Mouse (Mus musculus): Measurements from ENCODE around the gene AC141477.1. TPM values are rescaled to one million over a fixed set of nuclear protein-coding genes. Genes with fewer than 3 reads are reported as not detected.

AC141477.1 gene
- not detected for total RNA-seq (2021)

DNA sequence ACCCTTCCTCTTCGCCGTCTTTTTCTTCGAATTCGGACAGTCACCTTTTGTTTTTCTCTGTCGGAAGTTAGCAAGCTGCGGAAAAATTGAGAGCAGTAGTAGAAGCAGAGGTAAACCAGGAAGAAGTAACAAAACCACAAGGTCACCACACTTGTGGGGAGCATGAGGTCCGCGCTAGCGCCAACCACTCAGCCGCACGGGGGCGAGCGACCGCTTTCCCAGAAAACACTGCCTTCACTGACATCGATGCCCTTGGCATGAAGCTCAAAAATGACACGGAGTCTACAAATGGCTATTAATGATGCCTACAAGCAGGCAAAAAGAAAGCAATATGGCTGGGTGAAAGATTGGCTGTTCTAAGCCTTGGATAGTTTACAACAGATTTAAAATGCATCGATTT is at the start of gene AC141477.1:
Gene AC141477.1, minus strand, starts transcription at position 164 of the 400 bp plus-strand sequence.
- no peak for DNase-seq (ENCODE audit: extremely low spot score in 1 of 2, low spot score in 2 of 2)
- intact Hi-C loops (cut with DNase I), result no loop called here

DNA sequence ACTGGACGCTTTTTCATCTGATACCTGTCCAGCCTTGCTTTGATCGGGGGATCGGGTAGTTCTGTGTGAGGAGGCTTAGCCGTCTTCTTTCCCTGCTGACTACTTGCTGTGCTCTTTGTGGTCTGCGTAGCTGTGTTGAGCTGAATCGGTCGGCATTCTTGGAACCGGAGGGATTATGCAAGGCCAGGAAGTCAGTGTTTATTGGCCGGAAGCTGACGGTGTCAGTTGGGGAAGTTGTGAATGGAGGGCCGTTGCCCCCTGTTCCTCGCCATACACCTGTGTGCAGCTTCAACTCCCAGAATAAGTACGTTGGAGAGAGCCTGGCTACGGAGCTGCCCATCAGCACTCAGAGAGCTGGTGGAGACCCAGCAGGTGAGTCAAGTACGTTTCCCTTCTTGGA is 49.0 kb upstream of the AC141477.1 start:
- intact Hi-C loops (cut with DNase I), result no loop called here
- no peak for DNase-seq (ENCODE audit: extremely low spot score in 1 of 2, low spot score in 2 of 2)

DNA sequence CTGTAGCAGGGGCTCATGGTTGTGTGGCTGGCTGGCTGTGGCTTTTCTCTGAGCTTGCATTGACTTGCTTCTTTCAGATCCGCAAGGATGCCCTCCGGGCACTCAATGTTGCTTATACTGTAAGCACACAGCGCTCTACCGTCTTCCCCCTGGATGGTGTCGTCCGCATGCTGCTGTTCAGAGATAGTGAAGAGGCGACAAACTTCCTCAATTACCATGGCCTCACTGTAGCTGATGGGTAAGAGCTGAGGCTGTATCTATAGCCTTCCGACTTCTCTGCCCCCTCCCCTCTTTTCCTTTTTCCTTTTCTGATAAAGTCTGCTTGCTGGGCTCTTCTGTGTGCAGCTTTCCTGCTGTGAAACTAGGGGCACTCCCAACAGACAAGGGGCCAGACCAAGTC is 48.0 kb upstream of the AC141477.1 start:
- intact Hi-C loops (cut with DNase I), result no loop called here
- no peak for DNase-seq (ENCODE audit: extremely low spot score in 1 of 2, low spot score in 2 of 2)

DNA sequence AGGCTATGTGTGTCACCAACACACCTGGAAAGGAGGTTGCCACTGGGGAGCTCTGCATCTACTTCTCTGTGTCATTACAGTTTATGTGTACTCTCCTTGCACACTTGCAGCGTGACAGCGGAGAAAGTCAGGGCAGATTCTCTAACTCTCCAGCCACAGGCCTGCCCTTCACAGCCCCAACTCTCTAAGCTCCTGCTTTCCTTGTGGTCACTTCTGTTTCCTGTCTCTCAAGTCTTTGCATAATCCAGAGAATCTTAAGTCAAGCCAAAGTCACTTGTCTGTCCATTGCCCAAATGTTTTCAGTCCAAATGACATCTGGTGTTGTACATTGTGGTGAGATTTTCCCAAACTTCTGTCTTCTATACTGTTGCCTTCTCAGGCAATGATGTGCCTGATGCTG is 46.1 kb upstream of the AC141477.1 start:
- intact Hi-C loops (cut with DNase I), result no loop called here
- DNase-seq (ENCODE audit: extremely low spot score in 1 of 2, low spot score in 2 of 2), result no peak

DNA sequence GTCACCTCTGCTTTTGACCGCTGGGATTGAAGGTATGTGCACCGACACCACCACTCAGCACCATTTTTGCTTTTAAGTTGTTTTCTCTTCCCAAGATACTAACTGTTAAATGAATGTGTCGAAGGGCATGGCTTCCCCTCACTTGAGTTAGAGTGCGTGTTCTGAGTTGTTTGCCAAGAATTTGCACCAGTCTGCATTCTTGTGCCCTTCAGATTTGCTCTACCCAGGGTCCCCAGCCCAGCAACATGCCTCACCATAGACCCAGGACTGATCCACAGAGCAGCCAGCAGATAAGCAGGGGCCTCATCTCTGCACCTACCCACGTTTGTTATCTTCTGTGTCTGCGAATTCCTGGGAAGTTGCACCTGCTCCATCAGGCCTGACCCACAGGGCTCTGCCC is 41.2 kb upstream of the AC141477.1 start:
- intact Hi-C loops (cut with DNase I), result no loop called here
- DNase-seq (ENCODE audit: extremely low spot score in 1 of 2, low spot score in 2 of 2), result no peak

DNA sequence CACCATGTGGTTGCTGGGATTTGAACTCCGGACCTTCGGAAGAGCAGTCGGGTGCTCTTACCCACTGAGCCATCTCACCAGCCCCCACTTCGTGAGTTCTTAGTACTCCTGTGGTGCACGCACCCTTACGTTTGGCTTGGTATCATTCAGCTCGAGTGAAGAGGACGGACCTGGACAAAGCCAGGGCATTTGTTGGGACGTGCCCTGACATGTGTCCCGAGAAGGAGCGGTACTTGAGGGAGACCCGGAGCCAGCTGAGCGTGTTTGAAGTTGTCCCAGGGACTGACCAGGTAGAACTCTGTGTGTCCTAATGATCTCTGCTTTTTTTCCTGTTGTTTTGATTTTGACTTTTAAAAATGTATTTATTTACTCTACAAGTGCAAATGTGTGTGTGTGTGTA is 40.6 kb upstream of the AC141477.1 start:
- DNase-seq (ENCODE audit: extremely low spot score in 1 of 2, low spot score in 2 of 2), result no peak
- intact Hi-C loops (cut with DNase I), result no loop called here

DNA sequence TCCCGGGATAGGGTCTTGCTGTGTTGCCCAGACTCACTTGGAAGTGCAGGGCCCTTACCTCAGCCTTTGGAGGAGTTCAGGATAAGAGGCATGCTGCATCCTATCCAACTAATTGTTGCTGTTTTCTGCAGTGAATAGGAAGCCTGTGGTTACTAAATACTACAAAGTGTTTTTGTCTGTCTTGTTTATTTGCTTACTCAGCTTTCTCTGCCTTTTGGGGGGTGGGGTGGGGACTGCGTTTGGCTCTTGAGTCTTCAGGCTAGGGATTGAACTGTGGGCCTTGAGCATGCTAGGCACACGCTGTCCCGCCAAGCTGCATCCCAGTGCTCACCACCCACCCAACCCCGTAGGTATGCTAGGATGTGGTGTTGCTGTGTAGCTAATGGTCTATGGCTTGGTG is 33.5 kb upstream of the AC141477.1 start:
- no peak for DNase-seq (ENCODE audit: extremely low spot score in 1 of 2, low spot score in 2 of 2)
- intact Hi-C loops (cut with DNase I), result no loop called here

DNA sequence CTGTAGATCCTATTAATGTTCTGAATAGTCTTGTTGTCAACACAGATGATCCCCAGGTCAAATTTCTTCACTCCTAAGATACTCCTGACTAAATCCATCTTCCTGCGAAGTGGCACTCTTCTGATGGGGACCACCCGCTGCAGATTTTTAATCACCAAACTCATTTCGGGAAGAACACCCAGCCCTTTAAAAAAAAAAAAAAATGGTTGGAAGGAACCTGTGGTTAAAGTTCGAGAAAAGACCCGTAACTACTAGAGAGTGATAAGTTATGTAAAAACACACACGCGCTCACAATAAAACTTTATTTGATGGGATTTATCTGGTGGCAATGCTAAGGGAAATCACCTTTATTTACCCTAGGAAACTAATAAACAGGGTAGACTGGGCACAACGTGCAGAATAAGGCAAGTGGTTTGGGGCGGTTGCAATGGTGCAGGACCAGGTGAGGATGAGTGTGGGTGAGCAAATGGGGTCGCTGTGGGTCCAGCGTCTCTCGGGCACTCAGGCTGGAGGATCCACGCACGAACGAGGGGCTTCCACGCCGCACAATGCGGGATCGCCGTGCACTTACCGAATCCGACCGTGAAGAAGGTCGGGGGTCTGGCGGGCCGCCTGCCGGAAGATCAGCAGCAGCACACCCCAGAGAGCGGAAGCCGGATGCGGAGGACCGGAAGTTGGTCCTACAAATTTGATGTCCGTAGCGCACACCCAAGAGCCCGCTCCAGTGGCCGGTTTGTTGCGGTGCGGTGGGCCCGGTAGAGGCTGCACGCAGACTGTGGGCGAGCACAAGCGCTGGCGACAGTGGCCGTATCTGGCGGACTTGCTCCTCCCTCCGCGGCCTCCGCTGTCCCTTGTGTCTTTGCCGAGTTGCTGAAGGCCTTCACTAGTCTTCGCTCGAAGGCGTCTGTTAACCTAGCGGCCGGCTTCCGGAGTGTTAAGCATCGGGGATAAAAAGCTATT is 28.2 kb upstream of the AC141477.1 start, which contains the start of the genes Mcm3ap and Ybey:
Gene Mcm3ap, plus strand, starts transcription at position 725 of the 960 bp plus-strand sequence.
Gene Ybey, minus strand, starts transcription at position 912 of the 960 bp plus-strand sequence.
- DNase-seq (ENCODE audit: extremely low spot score in 1 of 2, low spot score in 2 of 2), result peak; percentile 88 to 93
- intact Hi-C loops (cut with DNase I), result loop anchor here (5.0 kb wide), 1 partner anchor 264 kb away; no protein-coding TSS in a partner anchor

DNA sequence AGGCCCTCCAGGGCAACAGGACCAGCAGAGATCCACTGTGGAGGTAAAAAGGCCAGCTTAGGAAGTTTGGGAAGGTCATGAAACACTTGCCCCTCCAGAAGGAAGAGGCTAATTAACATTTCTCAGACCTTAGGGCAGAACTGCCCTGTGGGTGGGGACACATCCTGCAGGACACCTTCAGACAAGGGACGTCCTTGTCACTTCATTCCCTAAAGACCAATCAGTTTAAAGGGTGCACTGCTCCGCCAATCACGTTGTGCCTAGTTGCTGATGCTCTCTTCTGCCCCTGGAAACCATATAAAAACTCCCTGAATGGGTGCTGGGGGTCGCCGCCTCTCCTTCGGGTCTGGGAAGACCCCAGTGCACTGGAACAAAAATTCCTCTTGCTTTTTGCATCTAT is 22.5 kb upstream of the AC141477.1 start:
- intact Hi-C loops (cut with DNase I), result no loop called here
- DNase-seq (ENCODE audit: extremely low spot score in 1 of 2, low spot score in 2 of 2), result no peak

DNA sequence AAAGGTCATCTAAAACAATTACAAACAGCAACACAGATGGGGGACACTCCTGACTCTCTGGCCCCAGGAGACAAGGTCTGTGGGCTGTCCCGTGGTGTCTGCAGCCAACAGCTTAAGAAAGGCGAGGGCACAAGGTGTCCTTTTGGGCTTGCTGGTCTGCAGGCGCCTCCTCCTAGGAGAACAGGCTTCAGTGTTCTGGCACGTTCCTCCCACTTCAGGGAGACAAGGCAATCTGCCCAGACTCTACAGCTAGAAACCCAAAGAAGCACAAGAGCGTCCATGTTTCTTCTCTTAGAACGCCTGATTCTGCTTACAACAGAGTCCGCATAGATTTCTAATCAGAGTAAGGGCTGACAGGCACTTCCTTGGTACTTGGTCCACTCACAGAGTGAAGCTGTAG is 22.1 kb upstream of the AC141477.1 start:
- DNase-seq (ENCODE audit: extremely low spot score in 1 of 2, low spot score in 2 of 2), result no peak
- intact Hi-C loops (cut with DNase I), result no loop called here

DNA sequence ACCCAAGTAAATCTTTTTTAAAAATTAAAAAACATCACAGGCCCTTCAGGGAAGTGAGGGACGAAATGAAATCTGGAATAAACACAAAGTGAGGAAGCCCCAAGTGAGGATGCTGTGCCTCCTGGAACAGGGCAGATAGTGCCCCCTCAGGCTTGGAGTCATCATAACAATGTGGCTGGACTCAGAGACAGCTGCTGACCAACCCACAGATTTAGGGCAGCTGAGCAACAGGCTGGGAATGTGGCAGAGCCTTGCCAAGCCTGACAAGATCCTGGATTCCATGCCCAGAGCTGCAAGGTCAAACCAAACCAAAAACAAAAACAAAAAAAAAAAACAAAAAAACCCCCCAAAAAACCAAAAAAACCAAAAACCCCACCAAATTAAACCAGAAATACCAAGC is 21.0 kb upstream of the AC141477.1 start:
- intact Hi-C loops (cut with DNase I), result no loop called here
- no peak for DNase-seq (ENCODE audit: extremely low spot score in 1 of 2, low spot score in 2 of 2)

DNA sequence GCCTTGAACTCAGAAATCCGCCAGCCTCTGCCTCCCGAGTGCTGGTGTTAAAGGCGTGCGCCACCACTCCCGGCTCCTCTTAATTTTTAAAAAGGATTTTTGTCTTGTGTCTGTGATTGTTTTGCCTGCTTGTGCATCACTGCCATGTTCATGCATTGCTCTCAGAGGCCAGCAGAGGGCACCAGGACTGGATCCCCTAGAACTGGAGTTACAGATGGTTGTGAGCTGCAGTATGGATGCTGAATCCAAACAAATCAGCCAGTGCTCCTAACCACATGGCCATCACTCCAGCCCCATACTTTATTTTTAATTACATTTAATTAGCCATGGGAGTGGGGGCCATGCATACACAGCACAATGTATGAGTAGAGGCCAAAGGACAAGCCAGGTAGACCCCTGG is 15.0 kb upstream of the AC141477.1 start:
- intact Hi-C loops (cut with DNase I), result no loop called here
- peak in 1 of 2 experiments; percentile 55 for DNase-seq (ENCODE audit: extremely low spot score in 1 of 2, low spot score in 2 of 2)

DNA sequence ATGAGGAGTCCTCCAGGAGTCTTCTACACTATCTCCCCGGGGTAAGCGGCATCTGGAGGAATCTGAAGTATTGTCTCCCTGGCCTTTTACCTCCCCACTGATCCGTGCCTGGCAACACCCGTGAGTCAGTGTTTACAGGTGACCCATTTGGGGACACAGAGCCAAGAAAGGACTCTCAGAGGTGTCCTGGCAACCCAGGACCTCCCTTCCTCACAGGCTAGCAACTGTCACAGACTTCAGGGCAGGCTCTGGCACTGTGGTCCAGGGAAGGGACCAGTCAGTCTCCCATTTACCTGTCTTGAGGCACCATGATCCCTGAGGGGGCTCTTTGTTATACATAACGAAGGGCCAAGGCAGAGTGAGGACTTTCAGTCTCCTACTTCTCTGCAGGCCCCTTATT is 8.6 kb upstream of the AC141477.1 start, which contains the start of gene 2610028H24Rik:
Gene 2610028H24Rik, plus strand, starts transcription at position 231 of the 400 bp plus-strand sequence.
- DNase-seq (ENCODE audit: extremely low spot score in 1 of 2, low spot score in 2 of 2), result no peak
- intact Hi-C loops (cut with DNase I), result no loop called here

DNA sequence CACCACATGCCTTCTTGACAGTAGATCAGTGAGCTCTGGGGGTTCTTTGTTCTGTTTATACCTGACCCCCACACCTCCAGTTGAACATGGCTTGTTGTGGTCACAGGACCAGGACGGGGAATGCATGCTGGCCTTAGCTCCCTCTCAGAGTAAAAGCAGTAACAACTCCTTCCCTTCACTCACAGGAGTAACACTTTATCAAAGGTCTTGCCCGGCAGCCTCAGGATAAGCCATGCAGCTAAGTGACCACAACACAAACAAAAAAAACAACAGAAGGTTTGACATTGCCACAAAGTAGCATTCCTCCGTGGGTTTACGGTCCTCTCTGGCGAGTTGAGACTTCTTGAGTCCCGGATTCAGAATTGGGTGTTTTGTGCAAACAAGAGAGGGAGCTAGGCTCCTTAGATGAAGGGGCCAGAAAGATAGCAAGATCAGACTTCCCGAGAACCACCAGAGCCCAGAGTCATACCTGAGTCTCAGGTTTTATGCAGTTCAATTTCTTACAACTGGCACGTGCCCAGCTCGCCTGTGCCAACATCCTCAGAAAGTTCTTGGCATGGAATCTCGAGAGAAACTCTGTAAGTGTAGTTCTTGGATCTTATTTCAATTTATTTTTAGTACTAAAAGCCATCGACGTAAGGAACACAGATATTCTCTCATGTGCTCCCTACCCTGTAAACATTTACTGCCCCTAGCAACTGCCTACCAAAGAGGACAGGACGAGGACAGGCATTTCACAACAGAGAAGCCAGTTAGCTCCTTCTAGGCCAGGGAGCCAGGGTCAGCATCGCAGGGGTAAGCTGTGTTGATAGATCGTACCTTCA is 7.4 kb upstream of the AC141477.1 start:
- intact Hi-C loops (cut with DNase I), result no loop called here
- no peak for DNase-seq (ENCODE audit: extremely low spot score in 1 of 2, low spot score in 2 of 2)

DNA sequence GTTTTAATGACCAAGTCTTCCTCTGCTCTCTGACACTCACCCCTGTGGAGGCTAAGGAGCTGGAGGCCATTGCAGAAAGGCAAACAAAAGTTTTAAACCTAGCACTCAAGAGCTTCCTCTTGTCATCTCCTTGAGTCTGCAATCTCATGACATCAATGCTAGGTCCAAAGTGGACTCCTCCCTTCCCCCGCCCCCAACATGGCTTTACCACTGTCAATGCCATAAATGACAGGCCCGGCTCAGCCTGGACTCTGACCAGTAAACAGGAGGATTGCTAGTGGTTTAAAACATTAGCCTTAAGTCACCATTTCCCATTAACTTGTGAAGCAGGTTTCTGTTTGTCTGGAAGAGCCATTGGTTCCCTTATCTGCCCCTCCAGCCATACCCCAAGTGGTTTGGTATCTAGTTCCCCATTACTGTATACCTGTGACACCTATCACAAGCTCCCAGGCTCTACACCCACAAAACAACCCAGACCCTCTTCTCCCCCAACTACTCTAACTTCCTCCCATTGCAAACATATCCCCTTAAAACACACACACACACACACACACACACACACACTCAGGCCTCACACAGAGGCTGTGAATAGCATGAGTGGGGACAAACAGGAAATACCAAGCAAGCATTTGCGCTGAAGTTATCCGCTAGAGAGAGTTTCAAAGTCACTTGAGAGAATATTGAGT is 5.9 kb upstream of the AC141477.1 start:
- DNase-seq (ENCODE audit: extremely low spot score in 1 of 2, low spot score in 2 of 2), result no peak
- intact Hi-C loops (cut with DNase I), result no loop called here

DNA sequence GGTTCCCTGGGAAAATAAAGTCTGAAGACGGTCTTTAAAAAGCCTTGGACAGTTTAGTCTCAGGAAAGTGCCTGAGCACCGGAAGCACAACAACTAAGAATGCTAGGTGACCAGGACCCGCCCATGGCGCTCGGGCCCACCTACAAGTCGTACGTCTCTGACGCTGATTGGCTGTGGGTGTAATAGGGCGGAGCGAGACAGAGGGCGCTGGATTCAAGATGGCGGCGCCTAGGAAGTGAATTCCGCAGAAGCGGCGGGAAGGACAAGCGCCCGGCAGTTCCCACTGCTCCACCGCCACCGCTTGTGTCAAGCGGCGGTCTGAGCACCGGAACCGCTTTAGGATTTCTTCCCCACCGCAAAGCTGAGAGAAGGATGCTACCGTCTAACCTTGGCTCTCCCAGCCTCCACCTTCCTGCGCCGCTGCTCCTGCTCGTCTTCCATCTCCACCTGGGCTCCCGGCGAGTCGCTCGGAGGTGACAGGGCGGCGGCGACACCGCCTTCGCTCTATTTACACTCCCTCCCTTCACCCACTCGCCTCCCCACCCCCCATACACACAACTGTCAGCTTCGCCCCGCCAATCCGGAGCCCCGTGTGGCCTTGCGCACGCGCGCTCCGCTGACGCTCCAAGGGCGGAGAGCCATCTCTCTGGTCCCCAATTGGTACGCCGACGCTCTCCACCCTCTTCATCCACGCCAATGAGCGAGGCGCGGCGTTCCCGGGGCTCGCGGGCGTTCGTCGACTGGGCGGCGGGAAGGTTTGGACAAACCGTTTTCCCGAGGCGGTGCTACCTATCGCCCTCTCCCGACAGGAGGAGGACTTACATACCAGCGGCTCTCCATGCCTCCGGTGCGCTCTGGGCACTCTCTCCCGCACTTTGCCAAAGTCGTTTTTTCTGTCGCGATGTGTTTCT is 2.2 kb upstream of the AC141477.1 start, which contains the start of gene Pcnt:
Gene Pcnt, minus strand, starts transcription at position 609 of the 911 bp plus-strand sequence.
- DNase-seq (ENCODE audit: extremely low spot score in 1 of 2, low spot score in 2 of 2), result peak; percentile 95 to 99
- intact Hi-C loops (cut with DNase I), result no loop called here

DNA sequence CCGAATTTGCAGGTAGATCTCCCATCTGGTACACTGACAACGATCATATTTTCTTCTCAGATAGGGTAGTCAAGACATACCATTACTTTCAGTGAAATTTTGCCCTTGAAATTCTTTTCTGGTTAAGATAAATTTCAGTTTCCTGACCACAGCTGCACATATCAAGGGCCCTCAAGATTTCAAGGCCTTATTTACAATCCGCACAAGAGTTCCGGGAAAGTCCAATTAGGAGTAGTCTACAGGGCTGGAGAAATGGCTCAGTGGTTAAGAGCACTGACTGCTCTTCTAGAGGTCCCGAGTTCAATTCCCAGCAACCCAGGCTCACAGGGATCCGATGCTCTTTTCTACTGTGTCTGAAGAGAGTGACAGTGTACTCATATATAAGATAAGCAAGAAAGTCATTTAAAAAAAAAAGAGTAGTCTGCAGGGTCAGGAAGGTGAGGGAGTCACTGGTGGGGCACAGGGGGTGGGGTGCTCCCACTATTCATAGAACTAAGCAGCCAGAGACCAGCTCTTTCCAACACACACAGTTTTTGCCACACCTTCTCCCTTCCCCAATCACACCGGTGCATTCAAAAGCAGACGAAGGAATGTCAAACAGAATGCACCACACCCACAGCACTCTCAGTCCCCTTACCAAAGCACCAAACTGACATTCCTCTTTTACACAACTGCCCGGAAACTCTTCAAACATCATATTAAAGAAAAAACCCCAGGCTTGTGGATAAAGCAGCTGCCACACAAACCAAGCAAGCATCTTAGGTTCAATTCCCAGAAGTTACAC is 945 bp downstream of the AC141477.1 start:
- intact Hi-C loops (cut with DNase I), result no loop called here
- no peak for DNase-seq (ENCODE audit: extremely low spot score in 1 of 2, low spot score in 2 of 2)
